Mouse (Mus musculus) olfactory bulb, adult 2 months (tissue): ENCODE measurements around the gene Pola2. TPM values are rescaled to one million over a fixed set of nuclear protein-coding genes. Genes with fewer than 3 reads are reported as not detected.

Experiments used
- H3K27ac ChIP-seq: fragments of 200-500 bp; 2 replicates; pipeline ENCODE4 v1.5.1; 2012; ENCODE audit warnings: low read depth, low read length; ENCODE audit not compliant: insufficient read depth
- H3K4me1 ChIP-seq: fragments of 200-500 bp; 2 replicates; pipeline ENCODE4 v1.6.1; 2012; ENCODE audit warnings: low read length; ENCODE audit not compliant: control insufficient read depth, insufficient read depth
- H3K4me3 ChIP-seq: fragments of 200-500 bp; 2 replicates; pipeline ENCODE4 v1.5.1; 2012; ENCODE audit warnings: mild to moderate bottlenecking, low read depth, low read length, moderate library complexity; ENCODE audit not compliant: insufficient read depth
- CTCF ChIP-seq: fragments of 200-500 bp; IDR thresholded peaks from 2 replicates; pipeline ENCODE4 v1.5.1; 2012; ENCODE audit warnings: low read depth, mild to moderate bottlenecking, low read length, moderate library complexity; ENCODE audit not compliant: insufficient read depth
- POLR2A ChIP-seq: fragments of 200-500 bp; IDR thresholded peaks from 2 replicates; pipeline ENCODE4 v1.6.1; 2012; ENCODE audit warnings: mild to moderate bottlenecking, low read depth, low read length, moderate library complexity; ENCODE audit not compliant: insufficient read depth
- WGBS: fragments of 180-500 bp; shearing (Covaris S2); methylation state at CpG from one replicate; pipeline ENCODE4 v1.1.7; 2018; 5-methylcytosine and 5-hydroxymethylcytosine counted together
- polyA plus RNA-seq: library from polyadenylated mRNA; stranded (reverse); fragments of >200 nt; gene quantifications from 2 replicates; pipeline ENCODE4 v1.2.4, GENCODE M21; 2012; ENCODE audit warnings: low replicate concordance; ENCODE audit not compliant: missing spikeins, insufficient read depth, insufficient read length

Pola2 gene
- polyA plus RNA-seq, 1 experiment: not detected

GRCm38 (mm10) chr19:5955704-5956670, 8.0 kb downstream of the Pola2 start:
- 87% methylated on average over 28 of the region's 28 CpGs for WGBS

GRCm38 (mm10) chr19:5954936-5955335, 9.1 kb downstream of the Pola2 start:
- Histone ChIP-seq H3K4me1 (no peaks in the 10 kb centered on the region), H3K27ac (no peak overlapping the region), H3K4me3 (no peak overlapping the region)
- whole genome bisulfite sequencing: 95% methylated on average over 10 of the region's 10 CpGs
- TF ChIP-seq CTCF: no peak
- TF ChIP-seq POLR2A: no peak

More at GRCm38 (mm10) chr19:5955704-5956670, 8.0 kb downstream of the Pola2 start:
- H3K27ac ChIP-seq: no peak overlapping the region
- H3K4me1 ChIP-seq: no peaks in the 10 kb centered on the region
- no peak overlapping the region for H3K4me3 ChIP-seq
- no peak for TF ChIP-seq CTCF
- no peak for TF ChIP-seq POLR2A

GRCm38 (mm10) chr19:5954031-5954710, 9.8 kb downstream of the Pola2 start:
- H3K4me1 ChIP-seq: no peaks in the 10 kb centered on the region
- TF ChIP-seq CTCF (no peak), POLR2A (no peak)
- no peak overlapping the region for H3K4me3 ChIP-seq
- WGBS: 88% methylated on average over 22 of the region's 22 CpGs
- H3K27ac ChIP-seq: no peak overlapping the region

GRCm38 (mm10) chr19:5953201-5953770, 10.7 kb downstream of the Pola2 start:
- WGBS: 94% methylated on average over 19 of the region's 19 CpGs
- no peak overlapping the region for H3K4me3 ChIP-seq
- no peak for TF ChIP-seq CTCF
- no peak for TF ChIP-seq POLR2A
- H3K27ac ChIP-seq: no peak overlapping the region
- H3K4me1 ChIP-seq: no peaks in the 10 kb centered on the region

- Histone ChIP-seq H3K4me1 (no peaks in the 10 kb centered on the region), H3K4me3 (no peak overlapping the region), H3K27ac (no peak overlapping the region)
- WGBS: 86% methylated on average over 13 of the region's 13 CpGs
- TF ChIP-seq CTCF: no peak
- TF ChIP-seq POLR2A: no peak
Observed at GRCm38 (mm10) chr19:5952071-5952691, 11.8 kb downstream of the Pola2 start.

- H3K4me3 ChIP-seq: no peak overlapping the region
- no peak for TF ChIP-seq POLR2A
- no peak for TF ChIP-seq CTCF
- WGBS: 90% methylated on average over 16 of the region's 16 CpGs
- no peaks in the 10 kb centered on the region for H3K4me1 ChIP-seq
- H3K27ac ChIP-seq: no peak overlapping the region
Observed at GRCm38 (mm10) chr19:5951631-5952030, 12.4 kb downstream of the Pola2 start.

- Histone ChIP-seq H3K27ac (no peak overlapping the region), H3K4me3 (no peak overlapping the region), H3K4me1 (peaks cover 7% of the 10 kb centered on the region)
- TF ChIP-seq CTCF (no peak), POLR2A (no peak)
- WGBS: 95% methylated on average over 11 of the region's 11 CpGs
Observed at GRCm38 (mm10) chr19:5950218-5950617, 13.8 kb downstream of the Pola2 start.

GRCm38 (mm10) chr19:5945891-5946290, 18.1 kb downstream of the Pola2 start:
- H3K27ac ChIP-seq: 0 out of 2 replicates have a peak overlapping the region, but pooled peaks have one; percentile 40
- no peak overlapping the region for H3K4me3 ChIP-seq
- 74% methylated on average over 8 of the region's 8 CpGs for WGBS
- TF ChIP-seq POLR2A (no peak), CTCF (no peak)
- peaks cover 13% of the 10 kb centered on the region for H3K4me1 ChIP-seq

- 49% methylated on average over 7 of the region's 7 CpGs for WGBS
- Histone ChIP-seq H3K4me1 (peaks cover 13% of the 10 kb centered on the region), H3K27ac (no peak overlapping the region), H3K4me3 (no peak overlapping the region)
- no peak for TF ChIP-seq CTCF
- TF ChIP-seq POLR2A: no peak
Observed at GRCm38 (mm10) chr19:5945027-5945426, 19.0 kb downstream of the Pola2 start.
